Mouse (Mus musculus) heart, postnatal 0 days (tissue): ENCODE data around the gene Papola.

Experiments used
- CTCF ChIP-seq: IDR thresholded peaks from 2 replicates; pipeline ENCODE4 v1.5.1; 2016; ENCODE audit warnings: antibody characterized with exemption, control low read depth, low read depth
- EP300 ChIP-seq: IDR thresholded peaks from 2 replicates; pipeline ENCODE4 v1.6.1; 2016; ENCODE audit warnings: antibody characterized with exemption, low read depth

- no peak for TF ChIP-seq EP300
- no peak for TF ChIP-seq CTCF
Measured at GRCm38 (mm10) chr12:105843243-105844005, 58.9 kb downstream of the Papola start.
